Mouse (Mus musculus) brain, embryonic 14.5 days (tissue): ENCODE results near the gene Dnase1l2.

Experiments used
- CTCF ChIP-seq: fragments of 200-500 bp; IDR thresholded peaks from 2 replicates; pipeline ENCODE4 v1.5.1; 2012; ENCODE audit warnings: inconsistent platforms, mild to moderate bottlenecking, moderate library complexity, borderline replicate concordance; ENCODE audit not compliant: insufficient read depth, insufficient read length; ENCODE audit errors: extremely low read depth
- POLR2A ChIP-seq: fragments of 200-500 bp; IDR thresholded peaks from 2 replicates; pipeline ENCODE4 v1.6.1; 2012; ENCODE audit warnings: mild to moderate bottlenecking, inconsistent platforms, borderline replicate concordance; ENCODE audit not compliant: poor library complexity, insufficient read depth, insufficient read length, severe bottlenecking; ENCODE audit errors: extremely low read depth

DNA sequence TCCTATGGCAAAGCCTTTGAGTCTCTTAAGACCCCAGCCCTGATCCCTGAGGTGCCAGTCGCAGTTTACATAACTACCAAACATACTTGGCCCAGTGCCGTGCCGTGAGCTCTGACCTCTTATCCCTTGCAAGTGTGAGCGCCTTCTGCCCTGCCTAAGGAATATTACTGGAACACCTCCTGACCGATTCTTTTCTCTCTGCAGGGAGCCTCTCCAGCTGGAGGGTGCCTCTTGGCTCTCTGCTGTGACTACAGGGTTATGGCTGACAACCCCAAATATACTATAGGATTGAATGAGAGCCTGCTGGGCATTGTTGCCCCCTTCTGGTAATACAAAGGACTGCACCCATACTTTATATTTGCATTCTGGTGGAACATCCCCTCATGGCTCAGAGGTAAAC is 5.9 kb downstream of the Dnase1l2 start:
- peak; percentile 67 for TF ChIP-seq CTCF
- TF ChIP-seq POLR2A, result no peak
